Mouse (Mus musculus) C2C12 (cell line): ENCODE results near the gene Ccdc77. TPM values are rescaled to one million over a fixed set of nuclear protein-coding genes. Genes with fewer than 3 reads are reported as not detected.

Experiments used
- H3K27me3 ChIP-seq: one replicate; pipeline ENCODE4 v1.6.1; 2011; ENCODE audit not compliant: control insufficient read depth, insufficient read depth, insufficient read length
- H3K36me3 ChIP-seq: one replicate; pipeline ENCODE4 v1.6.1; 2011; ENCODE audit not compliant: control insufficient read depth, insufficient read depth
- H3K4me3 ChIP-seq: one replicate; pipeline ENCODE4 v1.5.1; 2011; ENCODE audit warnings: mild to moderate bottlenecking, control low read depth; ENCODE audit not compliant: poor library complexity, insufficient read depth, severe bottlenecking
- H3K79me2 ChIP-seq: one replicate; pipeline ENCODE4 v1.6.1; 2011; ENCODE audit not compliant: control insufficient read depth, insufficient read depth
- H3K79me3 ChIP-seq: one replicate; pipeline ENCODE4 v1.6.1; 2011; ENCODE audit warnings: low read depth, control low read depth
- H3ac ChIP-seq: one replicate; pipeline ENCODE3; 2011; ENCODE audit warnings: low read depth; ENCODE audit not compliant: control insufficient read depth, insufficient read length
- CEBPB ChIP-seq: IDR thresholded peaks from one replicate; pipeline ENCODE4 v1.6.1; 2011; ENCODE audit warnings: low read depth, mild to moderate bottlenecking, control low read depth, moderate library complexity
- CTCF ChIP-seq: IDR thresholded peaks from one replicate; pipeline ENCODE4 v1.5.1; 2011; ENCODE audit not compliant: control insufficient read depth, insufficient read depth, insufficient read length
- FOSL1 ChIP-seq: IDR thresholded peaks from one replicate; pipeline ENCODE4 v1.8.0; 2011; ENCODE audit warnings: mild to moderate bottlenecking, low read length; ENCODE audit not compliant: poor library complexity, insufficient read depth, severe bottlenecking
- MAX ChIP-seq: IDR thresholded peaks from one replicate; pipeline ENCODE4 v1.6.1; 2011; ENCODE audit warnings: mild to moderate bottlenecking, control low read depth
- MYOD1 ChIP-seq: IDR thresholded peaks from one replicate; pipeline ENCODE4 v1.6.1; 2011; ENCODE audit warnings: low read depth; ENCODE audit not compliant: control insufficient read depth, insufficient read length
- MYOG ChIP-seq: IDR thresholded peaks from one replicate; pipeline ENCODE4 v1.6.1; 2011; ENCODE audit not compliant: control insufficient read depth, insufficient read length; ENCODE audit errors: extremely low read depth
- USF1 ChIP-seq: IDR thresholded peaks from one replicate; pipeline ENCODE4 v1.6.1; 2011; ENCODE audit warnings: low read depth, mild to moderate bottlenecking, control low read depth, moderate library complexity
- polyA plus RNA-seq: library from polyadenylated mRNA; unstranded; fragments of >200 nt; fragmentation: generic; extraction: Trizol; gene quantifications from one replicate; pipeline ENCODE4 v1.2.1, GENCODE M21; 2012; ENCODE audit warnings: missing spikeins

The Ccdc77 gene
- polyA plus RNA-seq, 1 experiment = 3.8 TPM

- no peaks in the 10 kb centered on the region for H3K79me2 ChIP-seq
- TF ChIP-seq MYOD1 (no peak), FOSL1 (no peak), MAX (no peak), CTCF (no peak), USF1 (no peak), MYOG (no peak), CEBPB (no peak)
- no peaks in the 10 kb centered on the region for H3K79me3 ChIP-seq
- no peak overlapping the region for H3ac ChIP-seq
- H3K4me3 ChIP-seq = no peak overlapping the region
- H3K36me3 ChIP-seq = peaks cover 10% of the 10 kb centered on the region
- no peaks in the 10 kb centered on the region for H3K27me3 ChIP-seq
These were observed 43.8 kb downstream of the Ccdc77 start for GRCm38 (mm10) chr6:120320369-120320768.

- Histone ChIP-seq H3K27me3 (no peaks in the 10 kb centered on the region), H3K79me2 (no peaks in the 10 kb centered on the region), H3ac (no peak overlapping the region), H3K79me3 (no peaks in the 10 kb centered on the region), H3K36me3 (no peaks in the 10 kb centered on the region), H3K4me3 (no peak overlapping the region)
- TF ChIP-seq FOSL1 (no peak), MYOD1 (no peak), MAX (no peak), USF1 (no peak), CEBPB (no peak), MYOG (no peak), CTCF (no peak)
These were observed 45.0 kb downstream of the Ccdc77 start for GRCm38 (mm10) chr6:120319129-120319528.

GRCm38 (mm10) chr6:120318303-120318940, 45.8 kb downstream of the Ccdc77 start:
- Histone ChIP-seq H3K27me3 (no peaks in the 10 kb centered on the region), H3K79me3 (no peaks in the 10 kb centered on the region), H3ac (no peak overlapping the region), H3K79me2 (no peaks in the 10 kb centered on the region), H3K4me3 (no peak overlapping the region), H3K36me3 (no peaks in the 10 kb centered on the region)
- TF ChIP-seq CTCF (no peak), CEBPB (no peak), MYOD1 (no peak), MYOG (no peak), FOSL1 (no peak), MAX (no peak), USF1 (no peak)

GRCm38 (mm10) chr6:120312443-120312842, 51.7 kb downstream of the Ccdc77 start:
- Histone ChIP-seq H3K27me3 (peaks cover 3% of the 10 kb centered on the region), H3K4me3 (no peak overlapping the region), H3K79me2 (no peaks in the 10 kb centered on the region), H3ac (no peak overlapping the region), H3K79me3 (no peaks in the 10 kb centered on the region), H3K36me3 (no peaks in the 10 kb centered on the region)
- no peak for TF ChIP-seq CEBPB
- TF ChIP-seq MAX = no peak
- TF ChIP-seq CTCF = no peak
- TF ChIP-seq MYOD1 = no peak
- TF ChIP-seq USF1 = no peak
- TF ChIP-seq MYOG = no peak
- TF ChIP-seq FOSL1 = no peak

- TF ChIP-seq FOSL1 (no peak), CTCF (no peak), MAX (no peak), MYOG (no peak), MYOD1 (no peak), CEBPB (no peak), USF1 (no peak)
These were observed 54.4 kb downstream of the Ccdc77 start for GRCm38 (mm10) chr6:120309787-120310186.

GRCm38 (mm10) chr6:120309338-120309737, 54.8 kb downstream of the Ccdc77 start:
- Histone ChIP-seq H3ac (no peak overlapping the region), H3K4me3 (no peak overlapping the region), H3K79me3 (no peaks in the 10 kb centered on the region), H3K79me2 (no peaks in the 10 kb centered on the region), H3K36me3 (no peaks in the 10 kb centered on the region), H3K27me3 (peaks cover 7% of the 10 kb centered on the region)
- TF ChIP-seq CEBPB (no peak), CTCF (no peak), MYOG (no peak), USF1 (no peak), FOSL1 (no peak), MYOD1 (no peak), MAX (no peak)

More at GRCm38 (mm10) chr6:120309787-120310186, 54.4 kb downstream of the Ccdc77 start:
- H3K36me3 ChIP-seq = no peaks in the 10 kb centered on the region
- H3K79me3 ChIP-seq = no peaks in the 10 kb centered on the region
- H3K27me3 ChIP-seq = peaks cover 7% of the 10 kb centered on the region
- no peak overlapping the region for H3ac ChIP-seq
- H3K4me3 ChIP-seq = no peak overlapping the region
- no peaks in the 10 kb centered on the region for H3K79me2 ChIP-seq
